Mouse (Mus musculus): ENCODE measurements around the gene Unc119b.
"Not testable (repeated sequence)": the region's sequence is repeated elsewhere in the genome, so short reads cannot be mapped to it uniquely, and the experiment has no call there.

Unc119b gene

DNA sequence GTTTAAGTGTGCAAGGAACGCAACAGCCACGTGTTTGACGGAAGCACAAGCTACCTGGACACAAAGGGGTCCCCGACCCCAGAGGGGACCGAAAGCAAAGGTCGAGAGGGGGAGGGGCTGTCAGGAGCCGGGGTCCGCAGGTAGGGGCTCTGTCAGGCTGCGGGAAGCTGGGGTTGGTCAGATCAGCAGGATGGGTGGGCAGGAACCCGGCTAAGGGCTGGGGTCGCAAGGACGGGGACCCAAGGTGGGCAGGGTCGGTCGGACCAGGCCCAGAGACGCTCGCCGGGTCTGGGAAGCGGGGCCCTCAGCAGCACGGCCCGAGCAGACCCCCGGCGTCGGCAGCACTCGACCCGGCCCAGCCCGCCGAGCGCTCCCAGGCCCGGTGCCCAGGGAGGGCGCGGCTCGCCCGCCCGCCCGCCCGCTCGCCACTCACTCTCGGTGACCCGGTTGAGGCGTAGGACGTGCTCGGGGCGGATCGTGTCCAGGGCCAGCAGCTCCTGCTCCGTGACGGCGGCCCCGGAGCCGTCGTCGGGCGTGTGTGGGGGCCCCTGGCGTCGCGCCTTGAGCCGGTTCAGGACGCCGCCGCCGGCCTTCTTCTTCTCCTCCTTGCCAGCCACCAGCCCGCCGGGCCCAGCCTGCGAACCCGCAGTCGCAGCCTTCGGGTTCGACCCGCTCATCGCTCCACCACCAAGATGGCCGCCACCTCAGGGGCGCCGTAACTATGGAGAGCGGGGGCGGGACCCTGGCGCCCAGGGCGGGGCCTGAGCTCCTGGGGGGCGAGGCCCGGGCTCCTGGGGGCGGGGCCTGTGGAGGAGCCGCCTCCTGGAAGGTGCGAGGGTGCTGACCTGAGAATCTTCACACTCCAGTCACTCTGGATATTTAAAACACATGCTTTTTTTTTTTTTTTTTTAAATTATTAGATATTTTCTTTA lies at the start of gene Unc119b:
Gene Unc119b (minus strand): TSS at position 742 of the 932 bp plus-strand sequence.
- DNase-seq, result peak; percentile 85 to 96

DNA sequence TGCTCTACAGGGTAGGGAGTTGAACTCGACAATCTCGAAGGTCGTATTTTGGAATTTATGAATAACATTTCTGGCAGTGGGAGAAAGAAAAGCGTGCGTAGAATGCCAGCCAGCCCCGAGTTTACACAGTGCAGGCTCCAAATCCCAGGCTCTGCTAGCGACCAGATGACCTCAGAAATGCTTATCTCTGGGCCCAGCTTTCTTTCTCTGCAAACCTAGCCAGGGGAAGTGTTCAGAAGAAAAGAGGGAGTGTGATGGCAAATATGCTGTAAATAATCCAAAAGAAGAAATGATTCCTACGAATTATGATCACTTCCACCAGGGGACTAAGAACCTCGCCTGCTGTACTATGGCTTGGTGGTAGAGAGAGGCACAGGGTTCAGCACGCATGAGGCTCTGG lies 48.7 kb upstream of the Unc119b start:
- DNase-seq, result no peak

DNA sequence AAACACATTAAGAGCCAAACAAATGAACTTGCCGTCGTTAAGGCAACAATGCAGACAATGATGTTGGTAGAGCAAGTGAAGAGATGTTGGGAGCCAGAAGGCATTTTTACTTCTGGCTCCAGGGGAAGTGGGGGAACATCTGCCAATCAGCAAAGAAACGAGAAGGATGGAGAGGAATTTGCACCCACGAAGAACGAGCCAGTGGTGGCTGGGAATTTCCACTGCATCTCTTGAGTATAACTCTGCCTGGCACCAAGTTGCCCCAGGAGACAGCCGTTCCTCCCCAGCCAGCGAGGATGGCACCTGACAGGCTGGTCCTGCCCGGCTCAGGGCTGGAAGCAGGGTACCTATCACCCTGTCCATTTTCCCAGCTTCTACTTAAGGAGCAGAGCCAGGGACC lies 48.1 kb upstream of the Unc119b start:
- DNase-seq, result no peak

DNA sequence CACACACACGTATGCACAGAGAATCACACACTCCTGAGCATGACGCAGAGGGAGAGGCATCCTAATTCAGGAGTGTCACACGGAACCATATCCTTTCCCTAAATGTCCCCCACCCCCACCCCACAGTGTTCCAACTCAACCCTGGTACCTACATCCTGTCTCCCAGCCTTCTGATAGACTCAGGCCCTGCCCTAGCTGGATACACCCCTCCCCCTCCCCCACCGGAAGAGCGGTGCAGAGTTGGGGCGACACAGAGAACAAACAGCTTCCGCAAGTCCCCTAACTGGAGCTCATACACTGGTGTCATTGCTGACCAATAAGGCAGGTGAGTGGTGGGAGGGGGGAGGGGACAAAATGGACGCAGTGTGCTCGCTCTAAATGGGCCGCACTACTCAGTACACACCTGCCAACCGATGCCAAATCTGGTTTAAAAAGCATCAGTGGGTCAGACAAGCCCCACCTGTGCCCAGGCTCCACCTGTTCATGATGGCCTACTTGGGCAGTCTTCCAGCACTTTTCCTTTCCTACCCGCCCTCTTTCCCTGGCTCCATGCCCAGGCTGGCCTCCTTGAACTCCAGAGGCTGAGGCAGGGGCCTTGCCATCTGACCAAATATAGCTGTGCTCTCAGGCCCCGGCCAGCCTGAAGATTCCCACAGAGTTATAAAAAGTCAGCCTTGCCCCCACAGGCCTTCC lies 46.6 kb upstream of the Unc119b start:
- DNase-seq, result no peak

DNA sequence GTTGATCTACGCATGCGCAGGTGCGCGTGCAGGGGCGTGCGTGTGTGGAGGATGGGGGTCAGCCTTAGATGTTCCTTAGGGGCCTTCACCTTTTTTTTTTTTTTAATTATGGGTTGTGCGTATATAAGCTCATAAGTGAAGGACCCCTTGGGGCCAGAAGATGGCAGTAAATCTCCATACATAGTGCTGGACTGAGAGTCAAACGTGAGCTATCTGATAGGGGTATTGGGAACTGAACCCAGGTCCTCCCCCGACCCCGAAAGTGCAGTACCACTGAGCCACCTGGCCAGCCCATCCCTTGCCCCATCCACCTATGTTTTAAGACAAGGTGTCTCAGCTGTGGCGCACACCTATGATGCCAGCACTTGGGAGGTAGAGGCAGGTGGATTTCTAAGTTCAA lies 44.8 kb upstream of the Unc119b start:
- DNase-seq, result no peak

DNA sequence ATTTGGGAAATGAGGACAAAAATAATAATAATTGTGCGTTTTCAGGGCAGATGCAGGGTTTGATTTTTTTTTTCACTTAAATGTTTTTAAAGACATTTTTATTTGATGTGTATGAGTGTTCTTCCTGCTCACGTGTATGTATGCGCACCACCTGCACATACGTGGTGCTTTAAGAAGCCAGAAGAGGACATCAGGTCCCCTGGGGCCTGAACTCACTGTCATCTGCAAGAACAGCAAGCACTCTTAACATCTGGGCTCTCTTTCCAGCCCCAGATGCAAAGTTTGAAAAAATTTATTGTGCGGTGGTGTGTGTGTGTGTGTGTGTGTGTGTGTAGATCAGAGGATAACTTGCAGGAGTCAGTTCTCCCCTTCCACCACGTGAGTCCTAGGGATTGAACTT lies 43.1 kb upstream of the Unc119b start:
- DNase-seq, result no peak

DNA sequence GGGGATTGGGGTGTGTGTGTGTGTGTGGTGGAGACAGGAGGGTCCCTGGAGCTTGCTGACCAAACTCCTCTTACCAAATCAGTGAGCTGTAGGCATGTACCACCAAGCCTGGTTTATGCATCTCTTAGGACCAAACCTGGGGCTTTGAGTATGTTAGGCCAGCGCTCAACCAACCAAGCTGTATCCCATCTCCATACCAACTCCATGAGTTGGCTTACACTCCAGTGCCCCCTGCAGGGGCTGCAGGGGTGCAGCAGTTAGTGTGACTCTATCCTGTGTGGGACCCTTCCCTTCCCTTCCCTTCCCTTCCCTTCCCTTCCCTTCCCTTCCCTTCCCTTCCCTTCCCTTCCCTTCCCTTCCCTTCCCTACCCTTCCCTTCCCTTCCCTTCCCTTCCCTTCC lies 39.8 kb upstream of the Unc119b start:
- no peak for DNase-seq

DNA sequence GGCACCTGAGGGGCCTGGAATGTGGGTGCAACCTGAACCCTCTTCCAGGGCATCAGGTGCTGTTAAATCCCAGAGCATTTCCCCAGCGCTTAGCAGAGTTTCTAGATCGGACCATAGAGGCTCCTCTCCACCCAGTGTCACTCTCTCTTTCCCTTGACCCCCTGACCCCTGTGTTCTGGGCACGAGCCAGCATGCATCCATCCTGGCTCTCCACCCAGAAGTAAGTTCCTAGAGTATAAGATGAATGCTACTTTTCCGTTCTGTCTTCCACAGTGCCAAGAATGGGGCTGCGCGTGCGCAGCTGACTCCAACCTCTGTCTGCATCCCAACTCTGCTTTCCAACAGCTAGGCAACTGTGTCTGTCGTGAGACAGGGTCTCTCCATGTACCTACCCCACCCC lies 35.4 kb upstream of the Unc119b start:
- DNase-seq, result no peak

DNA sequence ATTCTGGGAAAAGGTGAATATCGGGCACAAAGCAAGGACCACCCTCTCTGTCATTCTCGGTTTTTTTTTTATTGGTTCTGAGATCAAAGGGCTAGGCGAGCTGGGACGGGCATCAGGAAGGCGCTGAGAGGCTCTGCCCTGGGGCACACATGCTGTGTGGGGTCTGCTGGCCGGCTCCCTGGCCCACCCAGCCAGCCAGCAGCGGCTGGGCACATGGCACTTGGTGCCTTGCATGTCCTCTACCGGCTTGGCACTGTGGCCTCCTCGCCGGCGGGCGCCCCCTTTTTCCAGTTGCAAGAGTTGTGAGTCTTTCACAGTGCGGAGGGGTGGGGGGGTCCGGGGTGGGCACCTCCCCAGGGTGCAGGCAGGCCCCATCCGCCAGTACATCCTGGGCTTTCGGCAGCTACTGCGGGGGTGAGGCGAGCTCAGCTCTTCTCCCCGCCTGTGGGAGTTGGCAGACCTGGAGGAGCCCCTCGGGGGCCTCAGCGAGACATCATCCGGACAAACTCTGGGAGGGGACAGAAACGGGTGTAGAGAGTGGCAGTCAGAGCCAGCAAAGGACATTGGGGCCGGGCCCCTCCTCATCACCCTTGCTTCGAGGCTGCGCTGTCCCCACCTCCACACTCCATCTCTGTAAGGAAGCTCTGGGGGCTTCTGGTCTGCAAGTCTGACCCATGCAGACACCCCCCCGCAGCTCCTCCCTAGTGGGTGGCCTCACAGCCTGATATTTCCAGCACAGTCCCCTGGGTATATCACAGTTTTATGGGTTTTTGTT lies 34.1 kb upstream of the Unc119b start:
- DNase-seq, result no peak

DNA sequence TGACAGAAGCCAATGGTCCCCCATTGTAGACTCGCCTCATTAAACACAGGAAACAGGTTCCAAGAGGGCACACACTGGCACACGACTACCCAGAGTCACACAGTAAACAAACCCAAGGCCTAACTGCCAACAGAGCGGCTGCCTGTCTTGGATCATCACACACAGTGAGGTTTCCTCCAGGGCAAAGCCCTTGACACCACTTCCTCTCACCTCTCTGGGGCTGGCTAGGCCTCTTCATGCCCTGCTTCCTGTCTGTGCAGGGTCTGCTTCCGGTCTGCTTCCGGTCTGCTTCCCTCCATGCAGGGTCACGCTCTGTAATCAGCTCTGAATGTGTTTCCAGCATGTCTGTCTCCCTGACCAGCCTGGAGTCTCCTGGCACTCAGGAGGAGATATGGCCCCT lies 32.6 kb upstream of the Unc119b start:
- DNase-seq, result peak; percentile 61 to 71

DNA sequence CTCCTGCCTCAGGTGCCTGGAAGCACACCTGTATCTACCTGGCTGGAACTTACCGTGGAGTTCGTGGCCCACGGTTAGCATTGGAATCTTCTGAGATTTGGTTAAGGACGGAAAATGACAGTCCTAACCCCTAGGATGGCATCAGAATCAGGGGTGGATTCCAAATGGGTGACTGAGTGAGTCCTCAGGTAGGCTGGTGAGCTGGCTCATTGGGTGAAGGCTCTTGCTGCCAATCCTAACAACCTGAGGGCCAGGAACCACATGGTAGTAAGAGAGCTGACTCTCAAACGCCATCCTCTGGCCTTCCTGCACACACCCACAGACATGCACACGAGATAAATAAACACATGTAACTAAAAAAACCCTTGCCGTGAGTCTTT lies 32.0 kb upstream of the Unc119b start:
- DNase-seq, result no peak

DNA sequence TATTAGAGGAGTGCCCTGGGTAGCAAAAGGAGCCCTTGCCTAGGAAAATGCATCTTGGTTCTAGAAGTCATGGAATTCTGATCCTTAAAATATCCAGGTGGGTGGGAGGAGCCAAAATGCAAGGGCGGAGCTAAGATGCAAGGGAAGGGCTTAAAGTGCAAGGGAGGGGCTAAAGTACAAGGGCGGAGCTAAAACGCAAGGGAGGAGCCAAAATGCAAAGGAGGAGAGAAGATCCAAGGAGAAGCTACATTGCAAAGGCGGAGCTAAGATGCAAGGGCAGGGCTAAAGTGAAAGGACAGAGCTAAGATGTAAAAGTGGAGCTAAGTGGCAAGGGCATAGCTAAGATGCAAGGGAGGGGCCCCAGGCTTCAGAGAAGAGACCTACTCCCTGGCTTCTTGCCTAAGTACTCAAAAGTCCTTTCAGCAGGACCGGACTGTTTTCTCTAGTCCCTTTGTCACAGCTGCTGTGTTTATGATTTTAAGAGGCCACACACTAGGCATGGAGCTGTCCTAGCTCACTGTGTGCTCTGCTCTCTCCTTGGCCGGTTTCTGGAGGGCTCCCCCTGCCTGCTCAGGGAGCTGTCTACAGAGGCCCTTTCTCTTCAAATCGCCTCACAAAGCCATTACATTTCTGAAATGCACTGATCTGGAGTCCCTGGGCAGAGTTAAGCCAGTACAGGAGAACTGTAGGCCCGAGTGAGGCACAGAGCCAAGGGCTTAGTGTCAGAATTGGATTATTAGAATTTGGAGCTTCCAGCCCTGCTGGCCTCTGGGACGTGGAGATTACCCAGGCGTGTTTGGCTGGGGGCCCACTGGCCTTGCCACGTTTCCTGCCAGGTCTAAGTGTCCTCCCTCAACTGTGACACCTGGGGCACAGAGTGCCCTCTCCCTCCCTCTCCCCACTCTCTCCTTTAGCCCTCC lies 31.4 kb upstream of the Unc119b start:
- DNase-seq, result no peak

DNA sequence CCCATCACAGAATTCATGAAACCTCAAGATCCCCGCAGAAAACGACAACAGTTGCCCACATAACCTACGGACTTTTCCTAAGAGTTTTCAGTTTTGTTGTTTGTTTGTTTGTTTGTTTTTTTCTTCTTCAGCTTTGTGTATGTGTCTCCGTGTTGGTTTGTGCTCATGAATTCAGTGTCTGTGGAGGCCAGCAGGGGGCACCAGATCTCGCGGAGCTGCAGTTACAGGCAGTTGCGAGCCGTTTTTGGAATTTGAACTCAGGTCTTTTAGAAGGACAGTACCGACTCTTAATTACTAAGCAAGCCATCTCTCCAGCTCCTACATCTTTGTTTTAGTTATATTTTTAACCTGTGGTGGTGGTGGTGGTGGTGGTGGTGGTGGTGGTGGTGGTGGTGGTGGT lies 30.6 kb upstream of the Unc119b start:
- DNase-seq, result no peak

DNA sequence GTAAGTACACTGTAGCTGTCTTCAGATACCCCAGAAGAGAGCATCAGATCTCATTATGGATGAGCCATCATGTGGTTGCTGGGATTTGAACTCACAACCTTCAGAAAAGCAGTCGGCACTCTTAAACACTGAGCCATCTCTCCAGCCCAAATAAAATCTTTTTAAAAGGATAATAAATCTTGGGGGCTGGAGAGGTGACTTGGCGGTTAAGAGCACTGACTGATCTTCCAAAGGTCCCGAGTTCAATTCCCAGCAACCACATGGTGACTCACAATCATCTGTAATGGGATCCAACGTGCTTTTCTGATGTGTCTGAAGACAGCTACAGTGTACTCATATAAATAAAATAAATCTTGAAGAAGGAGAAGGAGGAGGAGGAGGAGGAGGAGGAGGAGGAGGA lies 29.7 kb upstream of the Unc119b start:
- DNase-seq, result not testable (repeated sequence)

DNA sequence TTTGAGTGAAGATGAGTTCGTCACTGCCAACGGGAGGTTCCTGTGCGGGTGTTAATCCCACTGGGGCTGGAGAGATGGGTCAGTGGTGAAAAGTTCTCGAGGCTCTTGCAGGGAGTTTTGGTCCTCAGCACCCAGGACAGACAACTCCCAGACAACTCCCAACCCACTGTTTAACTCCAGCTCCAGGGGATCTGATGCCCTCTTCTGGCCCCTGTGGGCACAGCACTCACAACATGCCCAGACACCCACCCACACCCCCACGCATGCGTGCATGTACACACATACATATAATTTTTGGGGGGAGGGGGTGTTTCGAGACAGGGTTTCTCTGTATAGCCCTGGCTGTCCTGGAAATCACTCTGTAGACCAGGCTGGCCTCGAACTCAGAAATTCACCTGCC lies 28.8 kb upstream of the Unc119b start:
- peak; percentile 46 to 64 for DNase-seq

DNA sequence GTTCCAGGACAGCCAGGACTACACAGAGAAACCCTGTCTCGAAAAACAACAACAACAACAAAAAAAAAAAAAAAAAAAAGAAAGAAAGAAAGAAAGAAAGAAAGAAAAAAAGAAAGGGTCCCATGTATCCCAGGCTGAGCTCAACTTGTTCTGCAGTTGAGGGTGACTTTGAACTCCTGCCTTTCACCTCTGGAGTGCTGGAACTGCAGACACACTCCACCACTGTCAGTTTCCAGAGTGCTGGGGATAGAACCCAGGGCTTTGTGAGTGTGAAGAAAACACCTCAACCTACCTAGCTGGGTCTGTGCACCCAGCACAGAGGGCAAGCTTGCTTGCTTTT lies 27.1 kb upstream of the Unc119b start:
- DNase-seq, result not testable (repeated sequence)

DNA sequence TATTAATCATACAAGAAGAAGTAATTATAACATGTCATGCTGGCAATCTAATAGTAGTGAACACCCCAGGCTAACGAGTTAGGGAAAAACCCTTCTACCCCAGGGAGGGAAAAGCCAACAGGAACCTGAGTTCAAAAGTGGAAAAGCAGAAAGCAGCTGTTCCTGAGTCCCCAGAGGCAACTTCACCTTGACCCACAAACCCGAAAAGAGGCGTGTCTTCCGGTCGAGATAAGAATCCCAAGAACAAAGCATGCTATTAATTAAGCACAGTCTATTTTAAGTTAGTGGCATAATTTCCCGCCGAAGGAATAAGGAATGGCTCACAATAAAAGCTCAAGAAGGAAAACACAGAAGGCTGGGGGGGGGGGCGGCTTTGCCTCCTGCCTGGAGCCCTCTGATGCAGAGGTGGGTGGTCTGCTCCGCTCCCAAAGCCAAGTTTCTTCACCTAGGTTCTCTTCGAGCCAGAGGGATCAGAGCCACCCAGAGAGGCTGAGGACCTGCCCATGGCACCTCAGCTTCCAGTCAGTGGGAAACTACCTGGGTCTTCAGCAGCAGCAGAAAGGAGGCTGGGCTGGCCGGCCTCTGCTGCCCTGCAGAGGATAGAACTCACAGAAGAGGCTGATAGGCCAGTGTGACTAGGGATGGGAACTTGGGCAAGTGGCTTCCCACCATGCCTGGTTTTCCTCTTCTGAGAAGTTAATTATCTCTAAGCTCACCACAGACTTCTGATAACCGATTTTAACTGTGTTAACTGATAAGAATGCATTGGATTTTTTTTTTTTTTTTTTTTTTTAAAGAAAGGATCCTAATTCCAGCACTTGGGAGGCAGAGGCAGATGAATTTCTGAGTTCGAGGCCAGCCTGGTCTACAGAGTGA lies 26.5 kb upstream of the Unc119b start:
- DNase-seq, result no peak

DNA sequence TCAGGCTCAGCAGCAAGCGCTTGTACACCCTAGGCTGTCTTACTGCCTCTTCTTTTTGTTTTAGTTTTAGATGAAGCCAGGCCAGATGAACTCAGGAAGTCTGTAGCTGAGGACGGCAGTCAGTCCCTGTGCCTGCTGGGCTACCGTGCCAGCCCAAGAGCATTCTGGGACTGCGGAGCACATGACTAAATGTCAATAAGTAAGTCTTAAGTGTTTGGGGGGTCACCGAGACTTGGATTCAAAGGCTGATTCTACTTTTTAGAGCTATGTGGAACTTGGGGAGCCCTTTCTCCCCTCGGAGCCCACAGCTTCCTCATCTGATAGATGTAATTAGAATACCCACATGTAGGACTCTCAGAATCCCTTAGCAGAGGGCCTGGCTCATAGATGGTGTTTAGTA lies 25.9 kb upstream of the Unc119b start:
- DNase-seq, result no peak

DNA sequence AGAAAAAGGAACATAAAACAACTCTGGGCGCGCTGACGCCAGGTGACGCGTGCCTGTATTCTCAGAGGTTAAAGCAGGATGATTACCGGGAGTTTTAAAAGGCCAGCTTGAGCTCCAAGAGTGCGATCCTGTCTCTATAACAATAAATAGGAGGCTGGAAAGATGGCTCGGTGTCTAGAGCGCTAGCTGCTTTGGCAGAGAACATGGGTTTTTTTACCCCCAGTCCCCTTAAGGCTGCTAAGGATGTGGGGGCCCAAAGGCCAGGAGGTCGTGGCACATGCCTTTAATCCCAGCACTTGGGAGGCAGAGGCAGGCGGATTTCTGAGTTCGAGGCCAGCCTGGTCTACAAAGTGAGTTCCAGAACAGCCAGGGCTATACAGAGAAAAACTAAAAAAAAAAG lies 24.4 kb upstream of the Unc119b start:
- DNase-seq, result no peak

DNA sequence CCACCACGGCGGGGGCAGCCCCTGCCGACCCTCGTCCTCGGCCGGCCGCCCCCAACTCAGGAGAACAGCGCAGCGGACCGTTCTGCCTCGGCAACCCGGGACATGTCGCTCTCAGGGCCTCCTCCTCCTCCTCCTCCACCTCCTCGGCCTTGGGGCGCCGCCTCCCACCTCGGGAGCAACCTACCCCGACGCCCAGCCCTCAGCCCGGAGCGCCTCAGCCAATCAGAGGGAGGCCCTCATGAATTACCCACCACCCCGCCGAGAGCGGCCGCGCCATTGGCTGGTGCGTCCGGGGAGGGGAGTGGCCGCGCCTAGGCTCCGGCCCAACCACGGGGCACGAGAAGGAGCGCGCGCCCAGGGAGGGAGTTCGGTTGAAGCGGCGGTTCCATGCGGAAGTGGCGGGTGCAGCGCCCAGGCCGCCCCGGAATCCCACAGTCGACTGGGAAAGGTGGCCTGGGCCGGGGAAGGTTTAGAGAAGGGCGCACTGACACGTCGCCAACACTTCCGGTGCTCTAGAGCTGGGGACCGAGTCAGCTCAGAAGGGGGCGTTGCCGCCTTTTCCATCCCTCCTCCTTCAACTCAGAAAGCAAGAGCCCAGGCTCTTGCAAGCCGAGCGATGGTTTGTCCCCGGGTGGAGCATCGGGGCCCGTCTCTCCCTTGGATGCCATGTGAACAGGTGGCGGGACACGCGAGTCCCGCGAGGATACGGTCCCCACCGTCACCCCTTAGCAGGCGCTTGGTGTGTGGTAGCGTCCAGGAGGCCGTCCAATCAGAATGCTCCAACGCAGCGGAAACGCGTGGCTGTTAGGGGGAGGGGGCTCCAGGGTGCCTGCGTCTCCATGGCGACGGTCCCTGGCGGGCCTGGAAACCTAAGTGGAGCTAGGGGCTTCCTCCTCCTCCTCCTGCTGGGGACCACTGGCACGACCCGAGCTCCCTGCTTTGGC lies 23.5 kb upstream of the Unc119b start, which contains the start of gene Mlec:
Gene Mlec (minus strand): TSS at position 140 of the 944 bp plus-strand sequence.
- peak; percentile 95 to 98 for DNase-seq

Measured in spleen, adult 18-20 months (tissue).